Mouse (Mus musculus): ENCODE measurements around the gene Klhl26.

GRCm38 (mm10) chr8:70511770-70512169 lies 35.0 kb upstream of the Klhl26 start:
- TF ChIP-seq CTCF (conservative IDR thresholded peaks at IDR 0.05; ENCODE audit: low read length) (no peak), POU5F1 (IDR thresholded peaks at IDR 0.05; ENCODE audit: borderline replicate concordance, low read length) (no peak), NANOG (IDR thresholded peaks at IDR 0.05; ENCODE audit: borderline replicate concordance, low read length) (no peak)
